Mouse (Mus musculus): ENCODE measurements around the gene Ttc6.

Gene Ttc6

GRCm38 (mm10) chr12:57563909-57564308, at the start of gene Ttc6:
Gene Ttc6, plus strand, starts transcription at chr12:57564113.
- DNase-seq = no peak

- no peak for DNase-seq
Measured at GRCm38 (mm10) chr12:57514552-57514951, 49.4 kb upstream of the Ttc6 start.

- DNase-seq = no peak
Measured at GRCm38 (mm10) chr12:57515702-57516377, 48.1 kb upstream of the Ttc6 start.

- DNase-seq = no peak
Measured at GRCm38 (mm10) chr12:57528335-57528734, 35.6 kb upstream of the Ttc6 start.

- DNase-seq = no peak
Measured at GRCm38 (mm10) chr12:57530474-57530873, 33.4 kb upstream of the Ttc6 start.

- no peak for DNase-seq
Measured at GRCm38 (mm10) chr12:57534517-57534878, 29.4 kb upstream of the Ttc6 start.

GRCm38 (mm10) chr12:57534879-57535611, 28.9 kb upstream of the Ttc6 start:
- DNase-seq = no peak

- no peak for DNase-seq
Measured at GRCm38 (mm10) chr12:57536056-57536908, 27.6 kb upstream of the Ttc6 start.

- no peak for DNase-seq
Measured at GRCm38 (mm10) chr12:57536909-57537670, 26.8 kb upstream of the Ttc6 start.

- DNase-seq = no peak
Measured at GRCm38 (mm10) chr12:57537791-57538587, 25.9 kb upstream of the Ttc6 start.

GRCm38 (mm10) chr12:57538588-57539550, 25.0 kb upstream of the Ttc6 start:
- DNase-seq = peak; percentile 32 to 38

- DNase-seq = no peak
Measured at GRCm38 (mm10) chr12:57539551-57539985, 24.3 kb upstream of the Ttc6 start.

GRCm38 (mm10) chr12:57541118-57541517, 22.8 kb upstream of the Ttc6 start:
- DNase-seq = no peak

- DNase-seq = no peak
Measured at GRCm38 (mm10) chr12:57541931-57542745, 21.8 kb upstream of the Ttc6 start.

GRCm38 (mm10) chr12:57542746-57543626, 20.9 kb upstream of the Ttc6 start:
- DNase-seq = no peak

GRCm38 (mm10) chr12:57543627-57543991, 20.3 kb upstream of the Ttc6 start:
- DNase-seq = no peak

GRCm38 (mm10) chr12:57544641-57545370, 19.1 kb upstream of the Ttc6 start:
- DNase-seq = peak in 1 of 2 experiments; percentile 69

Measured in kidney, adult 8-10 months (tissue).